Mouse (Mus musculus): Measurements from ENCODE around the gene Rab31.

The Rab31 gene

GRCm38 (mm10) chr17:65783182-65784161, 10.9 kb upstream of the Rab31 start:
- in situ Hi-C loops (cut with MboI) = no loop called here

GRCm38 (mm10) chr17:65782551-65783141, 10.1 kb upstream of the Rab31 start, which contains the start of gene Ppp4r1:
TSS of gene Ppp4r1 (plus strand) at chr17:65782573.
- in situ Hi-C loops (cut with MboI) = no loop called here

DNA sequence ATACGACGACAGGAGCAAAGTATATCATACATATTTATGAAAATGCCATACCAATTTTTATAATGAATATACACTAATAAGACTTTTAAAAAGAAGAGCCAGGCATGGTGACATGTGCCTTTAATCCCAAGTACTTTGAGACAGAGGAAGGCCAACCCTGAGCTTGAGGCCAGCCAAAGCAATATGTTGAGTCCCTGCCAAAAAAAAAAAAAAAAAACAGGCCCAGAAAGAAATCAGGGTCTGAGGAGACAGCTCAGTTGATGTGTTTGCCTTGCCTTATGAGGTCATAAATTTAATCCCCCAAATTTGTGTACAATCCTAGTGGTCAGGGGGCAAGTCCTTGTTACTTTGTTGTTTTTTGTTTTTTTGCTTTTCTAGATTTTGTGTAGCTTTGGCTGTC, 8.4 kb upstream of the Rab31 start:
- in situ Hi-C loops (cut with MboI) = no loop called here

DNA sequence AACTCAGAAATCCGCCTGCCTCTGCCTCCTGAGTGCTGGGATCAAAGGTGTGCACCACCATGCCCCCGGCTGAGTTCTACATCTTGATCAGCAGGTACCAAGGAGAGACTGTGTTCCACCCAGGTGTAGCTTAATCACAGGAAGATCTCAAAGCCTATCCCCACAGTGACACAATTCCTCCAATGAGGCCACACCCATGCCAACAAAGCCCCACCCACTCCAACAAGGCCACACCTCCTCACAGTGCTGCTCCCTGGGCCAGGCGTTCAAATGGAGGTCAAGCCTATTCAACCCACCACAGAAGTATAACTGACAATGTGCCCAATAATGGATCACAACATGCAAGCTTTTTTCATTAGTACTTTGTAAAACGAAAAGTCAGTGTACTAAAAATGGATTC, 4.9 kb upstream of the Rab31 start:
- in situ Hi-C loops (cut with MboI) = no loop called here

- in situ Hi-C loops (cut with MboI) = no loop called here
Measured at GRCm38 (mm10) chr17:65776228-65776627, 3.7 kb upstream of the Rab31 start.

DNA sequence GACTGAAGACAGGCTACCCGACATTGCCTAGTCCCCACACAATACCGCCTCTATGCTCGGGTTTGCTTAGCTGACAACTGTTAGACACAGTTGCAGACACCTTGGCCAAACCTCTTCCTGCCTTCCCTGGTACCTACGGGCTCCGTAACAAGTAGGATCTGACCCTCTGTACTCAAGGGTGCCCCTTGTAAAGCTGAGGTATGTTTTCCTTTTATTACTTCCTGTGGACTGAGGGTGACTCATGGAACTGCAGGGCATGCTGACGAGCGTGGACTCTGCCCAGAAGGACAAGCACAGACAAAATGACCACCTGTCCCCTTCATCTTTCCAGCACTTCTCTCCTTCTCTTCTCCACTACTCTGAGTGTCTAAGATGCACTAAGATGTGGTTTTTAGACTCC, 1.9 kb upstream of the Rab31 start:
- in situ Hi-C loops (cut with MboI) = no loop called here

- in situ Hi-C loops (cut with MboI) = no loop called here
Measured at GRCm38 (mm10) chr17:65773617-65774016, 1.1 kb upstream of the Rab31 start.

DNA sequence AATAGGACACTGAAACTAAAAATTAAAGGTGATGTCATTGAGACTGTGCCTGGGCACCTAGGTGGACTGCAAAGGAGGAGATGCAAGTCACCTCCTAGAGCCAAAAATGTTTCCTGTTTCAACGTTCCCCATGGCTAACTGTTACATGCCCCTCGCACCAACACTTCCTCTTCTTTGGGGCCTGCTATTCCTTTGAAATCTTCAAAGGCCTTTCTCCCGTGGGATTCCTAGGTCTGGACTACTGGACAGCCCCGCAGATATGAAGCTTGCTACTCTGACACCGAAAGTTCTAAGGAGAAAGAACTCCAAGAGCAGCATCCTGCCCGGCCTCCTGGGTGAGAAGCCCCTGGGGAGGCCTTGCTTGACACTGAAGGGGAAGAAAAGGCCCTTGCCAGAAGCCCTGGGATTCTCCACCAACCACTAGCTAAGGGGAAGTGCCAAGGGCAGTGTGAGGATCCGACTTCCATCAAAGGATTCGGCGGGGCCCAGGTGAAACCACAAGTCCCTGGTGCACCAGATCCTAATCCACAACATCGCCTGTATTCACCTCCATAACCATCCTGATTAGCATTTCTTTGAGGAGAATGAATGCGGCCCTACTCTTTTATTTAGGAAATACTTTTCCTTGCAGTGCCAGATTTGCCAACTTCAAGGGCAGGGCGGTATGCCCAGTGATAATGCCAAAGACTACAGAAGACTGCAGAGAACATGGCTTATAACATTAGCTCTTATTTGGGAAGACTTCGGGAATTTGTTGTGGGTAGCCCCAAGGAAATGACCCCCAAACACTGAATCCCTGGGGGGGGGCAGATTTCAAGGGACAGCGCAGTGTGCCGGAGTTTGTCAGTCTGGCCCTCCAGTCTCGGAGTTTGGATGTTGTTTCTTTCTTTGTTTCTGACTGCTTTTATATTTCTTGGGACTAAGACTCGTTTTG, 1.3 kb downstream of the Rab31 start:
- in situ Hi-C loops (cut with MboI) = no loop called here

DNA sequence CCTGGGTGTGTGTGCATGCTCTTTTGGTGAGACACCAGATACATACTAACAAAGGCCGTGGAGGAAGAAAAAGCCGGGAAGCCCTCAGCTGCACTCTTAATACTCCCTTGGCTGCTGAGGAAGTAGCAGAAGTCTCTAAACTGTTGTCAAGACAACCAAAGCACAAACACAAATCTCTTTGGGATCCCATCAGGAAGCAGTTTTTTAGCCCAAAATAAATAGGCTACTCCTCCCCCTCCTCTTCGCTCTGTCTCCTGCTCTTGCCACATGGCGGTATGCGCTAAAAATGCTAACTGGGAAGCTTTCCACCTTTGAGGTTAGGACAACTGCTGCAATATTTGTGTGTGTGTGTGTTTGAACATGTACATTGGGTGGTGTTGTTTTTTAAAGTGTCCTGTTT, 4.1 kb downstream of the Rab31 start:
- in situ Hi-C loops (cut with MboI) = no loop called here

GRCm38 (mm10) chr17:65763221-65763620, 9.3 kb downstream of the Rab31 start:
- in situ Hi-C loops (cut with MboI) = no loop called here

DNA sequence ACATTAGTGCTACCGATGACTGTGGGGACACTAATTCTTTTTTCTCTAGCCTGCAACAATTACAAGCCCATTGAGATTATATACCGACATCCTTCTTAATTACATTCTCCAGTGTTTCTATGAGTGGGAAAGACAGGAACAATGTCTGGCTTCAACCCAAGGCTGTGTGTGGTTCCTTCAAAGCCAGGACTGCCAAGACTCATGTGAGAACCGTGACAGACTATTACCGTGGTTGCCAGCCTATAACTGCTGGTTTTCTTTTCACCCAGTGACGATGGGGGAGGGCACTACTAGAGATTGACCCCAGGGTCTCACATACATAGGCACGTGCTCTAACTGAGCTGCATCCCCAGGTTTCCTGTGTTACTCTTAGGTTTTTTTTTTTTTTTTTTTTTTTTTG, 15.4 kb downstream of the Rab31 start:
- in situ Hi-C loops (cut with MboI) = no loop called here

DNA sequence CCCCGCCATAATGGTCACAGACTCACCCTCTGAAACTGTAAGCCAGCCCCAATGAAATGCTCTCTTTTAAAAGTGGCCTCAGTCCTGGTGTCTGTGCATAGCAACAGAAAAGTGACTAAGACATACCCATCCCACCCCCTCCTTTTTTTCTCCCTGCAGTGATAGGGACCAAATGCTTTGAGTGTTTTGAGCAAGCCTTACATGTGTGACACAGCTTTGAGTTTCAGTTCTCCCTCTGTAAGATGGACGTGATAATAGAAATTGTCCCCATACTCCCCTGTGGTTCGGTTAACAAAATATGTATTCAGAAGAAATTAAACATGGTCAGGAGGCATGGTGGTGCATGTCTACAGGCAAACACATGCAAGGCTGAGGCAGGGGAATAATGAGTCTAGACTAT, 16.7 kb downstream of the Rab31 start:
- in situ Hi-C loops (cut with MboI) = no loop called here

GRCm38 (mm10) chr17:65753130-65753529, 19.4 kb downstream of the Rab31 start:
- in situ Hi-C loops (cut with MboI) = no loop called here

GRCm38 (mm10) chr17:65750301-65750700, 22.3 kb downstream of the Rab31 start:
- in situ Hi-C loops (cut with MboI) = no loop called here

DNA sequence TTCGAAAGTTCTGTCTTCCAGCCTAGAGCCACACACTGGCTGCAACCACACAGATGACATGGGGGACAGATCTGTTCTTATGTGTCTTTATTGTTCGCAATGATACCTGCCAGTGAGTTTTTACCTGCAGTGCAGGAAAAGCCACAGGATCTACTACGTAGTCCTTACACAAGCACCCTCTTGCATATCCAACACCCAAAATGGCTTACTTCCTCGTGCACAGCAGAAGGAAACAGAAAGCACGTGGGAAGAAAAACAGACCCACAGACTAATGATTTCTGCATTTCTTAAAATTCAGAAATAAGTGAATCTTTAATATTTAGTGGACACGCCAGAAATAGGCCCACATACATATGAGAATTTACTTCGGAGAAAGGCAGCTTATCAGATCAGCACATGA, 22.7 kb downstream of the Rab31 start:
- in situ Hi-C loops (cut with MboI) = no loop called here

- in situ Hi-C loops (cut with MboI) = no loop called here
Measured at GRCm38 (mm10) chr17:65748997-65749396, 23.6 kb downstream of the Rab31 start.

- in situ Hi-C loops (cut with MboI) = no loop called here
Measured at GRCm38 (mm10) chr17:65746314-65746713, 26.2 kb downstream of the Rab31 start.

GRCm38 (mm10) chr17:65743664-65744330, 28.8 kb downstream of the Rab31 start:
- in situ Hi-C loops (cut with MboI) = no loop called here

GRCm38 (mm10) chr17:65742969-65743368, 29.6 kb downstream of the Rab31 start:
- in situ Hi-C loops (cut with MboI) = no loop called here

- in situ Hi-C loops (cut with MboI) = no loop called here
Measured at GRCm38 (mm10) chr17:65742245-65742905, 30.2 kb downstream of the Rab31 start.

DNA sequence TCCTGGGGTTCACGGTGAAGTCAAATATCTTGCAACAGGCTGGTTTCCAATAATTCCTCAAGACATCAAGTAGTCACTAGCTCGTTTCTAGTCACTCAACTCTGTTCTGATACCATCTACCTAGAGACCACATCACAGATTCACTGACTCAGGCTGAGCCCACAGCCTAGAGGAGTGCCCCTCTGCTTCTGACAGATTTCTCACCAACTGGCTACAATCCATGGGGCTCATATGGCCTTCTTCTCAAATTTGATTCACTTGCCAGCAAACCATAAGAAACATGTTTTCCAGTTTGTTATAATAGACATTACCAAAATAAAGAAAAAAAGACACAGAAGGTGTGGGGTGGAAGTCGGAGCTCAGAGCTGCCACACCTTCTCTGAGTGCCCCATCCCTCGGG, 31.0 kb downstream of the Rab31 start:
- in situ Hi-C loops (cut with MboI) = no loop called here
